Mouse (Mus musculus) spleen, embryonic (tissue): Measurements from ENCODE around the gene Olfr1232.

ENCODE experiments used
- CTCF ChIA-PET: fragments of 350-600 bp; sonication (Branson Sonifier 250); formaldehyde crosslinking; loops from one replicate; lab custom pipeline; 2022; lab: Charles Lee

Olfr1232 gene

DNA sequence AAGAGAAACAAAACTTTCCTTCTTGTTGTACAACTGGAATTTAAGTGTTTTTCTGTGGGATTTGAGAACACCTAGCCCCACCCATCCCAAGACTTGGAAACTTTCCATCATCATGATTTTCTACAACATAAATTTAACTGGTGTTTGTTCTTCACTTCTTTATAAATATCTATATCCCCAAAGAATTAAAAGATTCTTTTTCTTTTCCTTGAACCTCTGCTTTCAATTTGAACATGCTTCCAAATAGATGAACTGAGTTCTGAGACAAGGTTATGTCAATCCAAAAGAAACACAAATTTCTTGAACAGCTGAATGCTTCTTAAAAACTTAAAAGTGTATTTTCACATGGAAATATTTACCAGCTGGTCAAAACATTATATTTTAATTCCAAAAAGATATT lies at the start of gene Olfr1232:
TSS of gene Olfr1232 (minus strand) at position 101 of the 400 bp plus-strand sequence.
- CTCF ChIA-PET: no interaction called here

GRCm38 (mm10) chr2:89364765-89365164 lies 35.3 kb upstream of the Olfr1232 start, which contains the start of gene Olfr1234:
Gene Olfr1234, minus strand, starts transcription at chr2:89364865.
- CTCF ChIA-PET: no interaction called here

DNA sequence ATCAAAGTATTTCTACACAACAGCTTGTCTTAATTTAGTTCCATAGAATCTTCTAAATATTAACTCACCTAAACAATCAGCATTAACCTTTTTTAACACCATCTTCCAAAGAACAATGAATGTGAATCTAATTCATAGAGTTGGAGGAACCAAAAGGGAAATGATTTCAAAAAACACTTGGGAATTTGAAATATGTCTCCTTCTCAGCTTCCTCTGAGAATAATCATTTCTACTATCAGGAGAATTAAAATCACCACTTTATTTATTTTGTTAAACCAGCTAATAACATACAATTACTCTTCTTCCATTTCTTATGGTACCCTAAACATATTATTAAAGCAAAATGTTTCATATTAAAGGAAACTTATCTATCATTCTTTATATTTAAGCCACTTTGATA lies 12.8 kb upstream of the Olfr1232 start, which contains the start of gene Olfr1233:
TSS of gene Olfr1233 (minus strand) at position 101 of the 400 bp plus-strand sequence.
- CTCF ChIA-PET: no interaction called here

DNA sequence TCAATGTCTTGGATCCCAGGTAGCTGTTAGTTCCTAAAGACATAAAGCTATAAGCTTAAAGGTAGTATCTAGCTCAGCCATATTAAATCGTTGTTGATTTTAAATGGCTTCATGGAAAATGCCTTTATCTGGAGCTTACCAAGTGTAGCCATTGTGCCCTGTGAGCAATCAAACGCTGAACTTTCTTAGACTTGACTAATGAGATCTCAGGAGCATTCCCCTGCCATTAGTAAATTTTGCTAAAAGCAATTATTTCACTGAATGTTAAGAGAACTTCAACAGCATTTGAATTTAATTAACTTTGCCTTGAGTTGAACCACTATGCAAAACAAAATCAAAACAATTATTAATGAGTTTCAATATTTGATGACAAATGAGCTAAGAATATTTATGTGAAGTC lies 22.5 kb downstream of the Olfr1232 start, which contains the start of gene Olfr1231:
TSS of gene Olfr1231 (minus strand) at position 101 of the 400 bp plus-strand sequence.
- CTCF ChIA-PET: no interaction called here

- CTCF ChIA-PET: no interaction called here
These were observed 32.3 kb downstream of the Olfr1232 start, which contains the start of gene Olfr1230 for GRCm38 (mm10) chr2:89297168-89297567. Gene Olfr1230, minus strand, starts transcription at chr2:89297268.

DNA sequence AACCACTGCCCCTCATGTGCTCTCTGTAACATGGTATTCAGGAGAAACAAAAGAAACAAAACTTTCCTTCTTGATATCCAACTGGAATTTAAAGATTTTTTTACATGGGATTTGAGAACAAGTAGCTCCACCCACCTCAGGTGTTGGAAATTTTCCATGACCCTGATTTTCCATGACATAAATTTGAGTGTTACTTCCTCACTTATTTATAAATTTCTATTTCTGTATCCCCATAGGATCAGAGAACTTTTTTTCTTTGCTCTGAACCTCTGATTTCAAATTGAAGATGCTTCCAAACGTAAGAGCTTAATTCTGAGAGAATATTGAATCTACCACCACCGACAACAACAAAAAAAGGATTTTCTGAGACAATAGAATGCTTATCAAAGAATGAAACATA lies 41.6 kb downstream of the Olfr1232 start, which contains the start of gene Olfr1229:
TSS of gene Olfr1229 (minus strand) at position 101 of the 400 bp plus-strand sequence.
- CTCF ChIA-PET: no interaction called here
